12 mouse cellular contexts compared by ENCODE assay signal in the genomic region with DNA sequence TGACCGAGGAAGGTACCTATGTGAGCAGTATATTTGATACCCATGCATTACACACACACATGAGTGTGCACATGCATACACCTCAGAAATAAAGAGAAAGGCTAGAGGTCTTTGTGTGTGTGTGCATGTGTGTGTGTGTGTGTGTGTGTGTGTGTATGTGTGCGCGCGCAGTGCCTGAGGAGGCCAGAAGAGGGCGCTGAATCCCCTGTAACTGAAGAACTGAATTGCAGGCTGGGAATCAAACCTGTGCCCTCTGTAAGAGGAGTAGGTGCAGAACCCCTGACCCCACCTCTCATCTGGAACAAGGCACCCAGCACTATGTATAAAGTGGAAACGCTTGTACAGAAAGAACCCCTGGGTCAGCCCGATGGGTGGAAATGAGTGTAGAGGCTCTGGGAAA.
"Had no signal": no experiment of that assay in that cellular context is flagged by ENCODE, and none has a peak within 500 bp of the region (broad histone marks: within the 10 kb centered on the region; RNA-seq: fewer than 3 reads in every experiment).

No protein-coding gene starts in this region.

- H3K36me3 ChIP-seq: limb, embryonic 13.5 days; lung, embryonic 15.5 days; midbrain, embryonic 13.5 days; neural tube, embryonic 15.5 days had no signal

- H3K4me2 ChIP-seq: limb, embryonic 13.5 days; lung, embryonic 15.5 days; midbrain, embryonic 13.5 days; neural tube, embryonic 15.5 days had no signal

- H3K9ac ChIP-seq: limb, embryonic 13.5 days; lung, embryonic 15.5 days; midbrain, embryonic 13.5 days; neural tube, embryonic 15.5 days had no signal

- ATAC-seq: midbrain, embryonic 13.5 days had no signal

- H3K4me3 ChIP-seq: limb, embryonic 13.5 days; lung, embryonic 15.5 days; midbrain, embryonic 13.5 days; myocyte; neural tube, embryonic 15.5 days had no signal

- H3K27ac ChIP-seq: limb, embryonic 13.5 days; lung, embryonic 15.5 days; midbrain, embryonic 13.5 days; neural tube, embryonic 15.5 days had no signal

- H3K27me3 ChIP-seq: lung, embryonic 15.5 days had no signal

- H3K4me1 ChIP-seq: midbrain, embryonic 13.5 days had no signal

- H3K9me3 ChIP-seq: lung, embryonic 15.5 days; midbrain, embryonic 13.5 days; neural tube, embryonic 15.5 days had no signal

- DNase-seq: kidney, adult 18-20 months; kidney, postnatal 10 days; kidney, postnatal 4 days; left cerebral cortex, postnatal 4 days; lung, postnatal 14 days; right cerebral cortex, adult 18-20 months; thymus, postnatal 14 days had no signal
